Mouse (Mus musculus): ENCODE results near the gene Scarb1.

Scarb1 gene

DNA sequence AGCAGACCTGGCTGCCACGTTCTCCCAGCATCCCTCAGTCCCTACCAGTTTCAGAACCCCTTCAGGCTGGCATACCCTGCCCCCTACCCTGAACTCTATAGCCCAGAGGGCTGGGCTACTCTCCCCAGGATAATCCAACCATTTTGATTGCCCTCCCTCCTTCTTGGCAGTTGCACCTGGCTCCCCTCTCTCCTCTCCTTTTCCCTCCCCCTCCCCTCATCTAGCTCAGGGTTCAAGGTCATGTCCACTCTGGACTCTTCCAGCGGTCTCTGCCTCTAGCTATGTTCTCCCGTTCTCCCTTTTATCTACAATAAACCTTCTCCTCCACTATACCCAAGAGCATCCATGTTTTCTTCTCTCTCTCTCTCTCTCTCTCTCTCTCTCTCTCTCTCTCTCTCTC lies 9.1 kb downstream of the Scarb1 start:
- DNase-seq (ENCODE audit: low spot score): no peak

DNA sequence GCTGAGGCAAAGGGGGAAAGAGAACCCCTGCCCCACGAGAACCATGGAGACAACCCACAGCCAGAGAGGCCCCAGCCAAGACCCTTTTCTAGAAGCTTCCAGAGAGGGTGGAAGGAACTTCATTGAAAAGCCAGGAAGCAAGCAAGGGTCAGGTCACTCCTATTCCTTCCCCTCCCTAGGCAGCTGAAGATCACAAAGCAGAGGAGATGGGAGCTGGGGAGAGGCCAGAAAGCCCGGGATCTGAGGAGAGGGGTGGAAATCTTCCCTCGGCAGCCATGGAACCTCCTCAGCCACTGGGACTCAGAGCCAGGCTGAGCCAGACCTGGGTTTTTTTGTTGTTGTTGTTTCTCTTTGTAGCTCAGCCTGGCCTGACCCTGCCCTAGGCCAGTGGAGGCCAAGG lies 9.8 kb downstream of the Scarb1 start:
- DNase-seq (ENCODE audit: low spot score): no peak

DNA sequence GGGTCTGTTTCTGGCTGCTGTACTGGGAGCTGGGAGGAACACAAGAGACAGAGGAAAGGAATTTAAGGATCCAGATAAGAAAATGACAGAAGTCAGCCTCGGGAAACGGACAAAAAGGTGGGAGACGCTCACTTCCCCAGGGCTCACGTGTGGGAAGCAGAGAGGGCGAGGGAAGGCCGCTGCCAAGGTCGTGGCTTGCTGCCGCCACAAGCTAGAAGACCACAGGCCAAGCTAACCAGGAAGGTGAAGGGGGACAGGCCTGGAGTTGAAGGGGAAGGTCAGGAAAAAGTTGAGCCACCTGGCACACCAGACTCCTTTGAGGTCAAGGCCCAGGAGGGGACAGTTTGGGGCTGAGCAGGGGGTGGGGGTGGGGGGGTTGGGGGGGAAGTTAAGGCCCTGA lies 10.2 kb downstream of the Scarb1 start:
- no peak for DNase-seq (ENCODE audit: low spot score)

DNA sequence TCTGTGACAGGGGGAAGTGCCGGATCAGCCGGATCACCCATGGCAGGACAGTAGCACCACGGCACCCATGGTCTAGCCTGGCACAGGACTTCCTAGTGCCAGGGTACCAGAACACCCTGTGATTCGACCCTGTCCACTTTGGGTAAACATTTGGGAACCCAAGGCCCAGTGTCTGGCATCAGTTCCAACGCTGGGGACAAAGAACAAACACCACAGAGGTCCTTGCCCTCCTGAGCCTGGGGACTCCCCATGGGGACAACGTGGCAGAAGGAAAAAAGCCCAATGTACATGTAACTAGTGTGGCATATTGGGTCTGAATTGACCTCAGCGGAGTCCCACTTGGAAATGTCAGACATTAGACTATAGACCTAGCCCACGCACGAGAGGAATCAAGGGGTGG lies 10.7 kb downstream of the Scarb1 start:
- no peak for DNase-seq (ENCODE audit: low spot score)

DNA sequence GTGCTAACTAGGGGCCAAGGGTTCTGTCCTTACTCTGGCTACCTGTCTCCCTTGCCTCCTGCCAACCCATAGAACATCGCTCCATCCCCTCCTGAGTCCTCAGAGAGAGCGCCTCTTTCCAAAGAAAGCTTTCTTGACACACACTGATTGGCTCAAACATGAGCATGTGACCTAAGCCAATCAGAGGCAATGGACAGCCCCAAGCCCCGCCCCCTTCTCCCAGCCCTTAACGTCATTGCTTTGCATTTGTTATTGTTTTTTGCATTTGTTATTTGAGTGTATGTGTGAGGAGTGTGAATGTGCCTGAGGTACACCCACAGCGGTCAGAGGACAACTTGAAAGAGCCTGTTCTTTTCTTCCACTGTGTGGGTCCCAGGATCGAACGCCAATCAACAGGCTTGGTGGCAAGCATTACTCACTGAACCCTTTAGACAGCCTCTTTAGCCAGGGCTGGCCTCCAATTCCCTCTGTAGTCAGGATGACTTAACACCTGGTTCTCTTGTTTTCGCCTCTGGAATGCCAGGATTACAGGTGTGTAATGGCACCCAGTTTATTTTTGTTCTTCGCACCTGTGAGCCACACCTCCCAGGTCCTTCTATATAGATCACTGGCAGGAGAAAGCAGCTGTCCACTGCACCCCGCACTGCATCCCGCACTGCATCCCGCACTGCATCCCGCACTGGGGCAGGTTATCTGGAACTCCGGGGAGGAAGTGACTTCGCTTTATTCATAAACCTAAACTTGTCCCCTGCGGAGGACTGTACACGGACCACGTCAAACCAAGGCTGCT lies 13.1 kb downstream of the Scarb1 start:
- no peak for DNase-seq (ENCODE audit: low spot score)

DNA sequence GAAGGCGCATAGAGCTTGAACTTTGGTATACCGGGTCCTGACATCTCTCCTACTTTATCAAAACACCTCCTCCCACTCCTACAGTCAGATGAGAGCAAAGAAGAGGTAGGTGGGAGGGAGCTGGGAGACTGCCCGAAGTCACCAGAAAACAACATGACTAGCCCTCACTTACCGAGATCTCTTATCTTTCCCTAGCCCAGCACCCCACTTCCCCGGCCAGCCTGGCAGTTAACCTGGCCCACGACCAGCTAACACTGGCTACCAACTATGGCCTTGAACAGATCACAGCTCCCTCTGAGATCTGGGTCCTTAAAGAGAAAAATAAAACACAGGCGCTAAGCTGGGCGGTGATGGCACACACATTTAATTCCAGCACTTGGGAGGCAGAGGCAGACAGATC lies 14.5 kb downstream of the Scarb1 start:
- no peak for DNase-seq (ENCODE audit: low spot score)

DNA sequence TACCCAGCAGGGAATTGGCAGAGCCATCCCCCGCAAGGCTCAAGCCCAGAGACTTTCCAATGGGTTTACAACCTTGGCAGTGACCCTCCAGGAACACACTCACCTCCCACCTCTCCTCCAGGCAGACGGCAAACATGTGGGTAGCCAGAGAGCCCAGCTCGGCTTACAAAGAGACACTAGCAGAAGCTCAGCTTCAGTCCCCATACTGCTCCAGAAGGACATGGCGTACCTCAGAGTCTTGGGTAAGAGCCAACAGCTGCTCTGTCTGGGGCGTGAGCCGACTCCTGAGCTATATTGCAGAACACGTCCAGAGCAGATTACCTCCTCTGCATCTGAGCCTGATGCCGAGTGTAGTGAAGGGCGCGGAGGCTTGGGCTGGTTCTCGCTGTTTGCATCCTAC lies 15.0 kb downstream of the Scarb1 start:
- DNase-seq (ENCODE audit: low spot score): no peak

DNA sequence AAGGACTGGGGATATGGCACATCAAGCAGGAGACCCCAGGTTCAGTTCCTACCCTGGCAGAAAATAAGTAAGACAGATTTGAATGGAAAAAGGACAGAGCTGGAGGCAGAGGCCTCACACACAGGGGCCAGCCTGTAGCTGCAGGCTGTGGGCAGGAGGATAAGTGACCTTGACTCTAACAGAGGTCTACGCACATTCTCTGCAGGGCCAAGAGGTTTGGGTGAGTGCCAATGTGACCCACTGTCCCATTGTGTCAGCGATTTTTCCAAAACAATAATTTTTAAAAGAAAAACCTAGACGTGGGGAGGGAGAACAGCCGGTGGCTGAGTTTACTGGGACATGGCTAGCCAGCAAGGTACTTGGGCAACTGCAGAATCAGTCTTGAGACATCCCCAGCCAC lies 15.6 kb downstream of the Scarb1 start:
- no peak for DNase-seq (ENCODE audit: low spot score)

DNA sequence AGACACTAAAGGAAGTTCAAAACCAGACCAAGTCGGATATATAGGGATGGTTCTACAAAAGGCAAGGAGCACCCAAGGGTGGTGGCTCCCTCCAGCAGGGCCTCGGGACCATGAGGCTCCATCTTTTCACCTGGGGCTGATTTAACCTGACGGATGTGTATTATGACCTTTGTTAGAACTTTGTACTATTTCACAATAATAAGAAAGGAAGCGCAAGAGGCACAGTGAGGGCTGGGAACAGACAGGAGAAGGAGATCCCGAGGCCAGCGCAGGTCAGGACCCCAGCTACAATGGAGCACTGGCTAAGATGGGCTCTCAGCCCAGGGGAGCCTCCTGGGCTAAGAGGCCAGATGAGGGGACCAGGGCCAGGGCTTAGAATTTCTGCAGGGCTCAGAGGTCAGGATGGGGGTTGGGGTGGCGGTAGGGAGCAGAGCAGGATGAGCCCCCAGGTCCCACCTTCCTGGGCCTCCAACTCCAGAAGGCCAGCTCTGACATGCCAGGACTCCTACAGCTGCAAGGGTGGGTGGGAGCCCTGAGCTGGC lies 16.9 kb downstream of the Scarb1 start:
- no peak for DNase-seq (ENCODE audit: low spot score)

DNA sequence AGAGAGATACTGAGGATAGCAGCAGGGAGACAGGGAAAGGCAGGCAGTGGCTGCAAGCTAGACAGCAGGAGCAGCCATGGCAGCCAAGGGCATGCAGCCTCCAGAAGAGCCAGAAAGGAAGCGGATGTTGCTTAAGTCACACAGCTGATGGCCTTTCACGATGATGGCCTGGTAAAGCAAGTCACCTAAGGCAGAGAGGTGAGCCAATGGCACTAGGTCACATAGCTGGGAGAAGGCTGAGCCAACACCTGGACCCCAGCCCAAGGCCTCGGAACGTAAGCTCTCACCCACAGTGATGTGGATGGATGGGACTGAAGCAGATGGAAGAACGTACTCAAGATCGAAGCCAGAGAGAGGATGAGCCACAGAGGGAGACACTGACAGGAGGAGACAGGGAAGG lies 17.8 kb downstream of the Scarb1 start:
- no peak for DNase-seq (ENCODE audit: low spot score)

DNA sequence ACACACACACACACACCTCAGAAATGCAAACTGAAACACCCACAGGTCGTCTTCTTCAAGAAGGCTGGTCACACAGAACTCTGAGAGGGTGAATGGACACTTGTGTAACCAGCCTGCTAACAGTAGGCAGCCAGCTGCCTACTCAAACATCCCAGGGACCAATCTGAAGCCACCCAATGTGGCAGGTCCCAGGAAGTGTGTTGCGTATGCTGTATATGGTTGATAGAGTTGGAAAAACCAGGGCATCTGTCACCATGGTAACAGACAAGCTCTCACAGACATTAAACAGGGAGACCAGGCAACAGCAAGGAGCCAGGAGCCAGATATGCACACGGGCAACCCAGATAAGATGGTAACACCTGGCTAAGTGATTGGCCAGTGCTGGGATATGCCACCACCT lies 19.1 kb downstream of the Scarb1 start:
- DNase-seq (ENCODE audit: low spot score): no peak

DNA sequence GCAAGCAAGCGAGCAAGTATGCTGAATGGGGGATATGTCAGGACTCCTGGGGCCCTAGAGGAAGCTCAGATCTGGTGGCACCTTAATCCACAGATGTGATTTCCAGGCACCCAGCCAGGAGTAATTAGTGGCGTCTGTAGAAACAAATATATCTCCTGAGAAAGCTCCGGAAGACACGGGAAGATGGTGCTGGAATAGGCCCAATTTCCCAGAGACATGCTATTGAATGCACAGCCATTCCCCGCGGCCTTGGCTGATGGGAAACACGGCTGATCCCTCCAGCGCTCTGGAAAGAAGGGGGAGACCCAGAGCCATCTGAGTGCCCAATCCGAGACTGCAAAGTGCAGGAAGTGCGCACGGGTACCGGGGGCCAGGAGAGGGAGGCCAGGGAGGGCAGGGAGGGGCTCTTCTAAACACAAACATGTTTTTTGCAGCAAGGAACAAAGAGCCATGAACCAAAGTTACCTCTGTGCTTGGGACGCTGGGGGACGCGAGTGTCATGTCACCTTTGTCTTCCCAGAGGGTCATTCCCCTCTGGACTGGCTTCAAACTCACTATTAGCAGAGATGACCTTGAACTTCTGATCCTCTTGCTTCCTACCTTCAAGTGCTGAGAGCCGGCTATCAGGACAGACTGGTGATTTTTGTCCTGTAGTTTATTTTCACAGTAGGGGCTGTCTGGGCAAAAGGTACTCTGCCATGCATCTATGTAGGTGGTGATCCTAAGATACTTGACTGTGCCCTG lies 21.7 kb downstream of the Scarb1 start:
- DNase-seq (ENCODE audit: low spot score): peak; percentile 70

DNA sequence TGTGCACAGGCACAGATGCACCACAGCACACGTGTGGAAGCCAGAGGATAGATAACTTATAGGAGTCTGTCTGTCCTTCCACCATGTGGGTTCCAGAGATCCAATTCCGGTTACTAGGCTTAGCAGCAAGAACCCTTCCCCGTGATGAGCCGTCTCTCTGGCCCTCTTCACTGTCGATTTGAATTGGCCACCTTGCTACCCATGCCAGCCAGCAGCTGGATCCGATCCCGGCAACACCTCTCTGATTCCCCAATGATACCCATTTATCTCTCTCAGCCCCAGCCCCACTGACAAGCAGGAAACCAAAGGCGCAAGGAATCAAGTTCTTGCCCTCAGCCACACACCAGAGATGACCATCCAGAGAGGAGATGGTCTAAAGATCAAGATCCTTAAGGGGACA lies 22.9 kb downstream of the Scarb1 start:
- no peak for DNase-seq (ENCODE audit: low spot score)

DNA sequence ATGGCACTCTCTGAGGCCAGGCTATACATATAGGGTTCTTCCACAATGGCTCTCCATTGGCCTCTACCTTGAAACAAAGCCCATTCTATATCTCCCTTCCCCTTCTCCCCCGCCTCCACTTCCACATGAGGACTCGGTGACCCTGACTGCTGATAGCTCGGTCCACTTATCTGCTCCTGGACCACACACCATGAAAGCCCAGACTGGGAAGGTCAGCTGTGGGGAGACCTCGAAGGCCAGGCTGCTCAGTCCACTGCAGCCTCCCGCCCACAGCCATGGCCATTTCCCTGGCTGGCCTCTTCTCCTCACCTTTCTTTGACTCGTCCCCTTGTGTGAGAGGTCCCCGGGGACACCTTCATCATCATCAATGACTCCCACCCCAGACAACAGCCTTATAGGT lies 23.6 kb downstream of the Scarb1 start:
- DNase-seq (ENCODE audit: low spot score): no peak

DNA sequence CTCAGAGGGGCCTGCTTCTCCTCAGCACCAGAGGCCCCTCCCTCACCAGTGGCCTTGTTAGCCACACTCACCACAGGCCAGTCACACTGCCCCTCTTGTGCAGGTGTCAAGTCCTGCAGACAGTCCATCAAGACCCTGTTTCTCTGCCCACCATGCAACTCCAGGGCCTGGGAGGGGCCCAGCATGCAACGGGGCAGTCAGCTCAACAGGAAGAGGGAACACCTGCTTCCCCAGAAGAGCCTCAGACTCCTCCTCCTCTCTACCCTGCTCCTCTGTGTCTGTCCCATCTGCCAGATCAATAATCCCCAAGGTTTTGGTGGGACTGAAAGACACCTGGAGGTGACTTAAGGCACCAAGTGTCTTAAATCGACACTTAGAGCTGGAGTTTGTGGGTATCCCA lies 24.1 kb downstream of the Scarb1 start:
- no peak for DNase-seq (ENCODE audit: low spot score)

DNA sequence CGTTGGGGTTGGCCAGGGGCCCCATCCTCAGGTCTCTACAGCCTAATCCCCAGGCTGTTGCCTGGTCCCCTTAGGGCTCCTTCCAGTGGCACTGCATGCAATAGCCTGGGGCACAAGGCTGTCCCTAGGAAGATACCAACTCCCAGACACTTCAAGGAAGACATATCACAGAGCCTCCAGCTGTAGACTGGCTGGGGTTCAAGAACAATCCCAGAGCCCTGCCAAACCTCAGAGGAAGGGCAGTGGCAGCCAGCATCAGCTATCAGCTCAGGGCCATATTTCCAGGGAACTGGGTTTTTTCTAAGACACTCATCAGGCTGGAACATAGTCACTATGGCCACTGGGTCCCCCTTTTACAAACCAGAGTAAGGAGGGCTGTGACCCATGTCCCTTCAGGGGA lies 25.8 kb downstream of the Scarb1 start:
- DNase-seq (ENCODE audit: low spot score): no peak

DNA sequence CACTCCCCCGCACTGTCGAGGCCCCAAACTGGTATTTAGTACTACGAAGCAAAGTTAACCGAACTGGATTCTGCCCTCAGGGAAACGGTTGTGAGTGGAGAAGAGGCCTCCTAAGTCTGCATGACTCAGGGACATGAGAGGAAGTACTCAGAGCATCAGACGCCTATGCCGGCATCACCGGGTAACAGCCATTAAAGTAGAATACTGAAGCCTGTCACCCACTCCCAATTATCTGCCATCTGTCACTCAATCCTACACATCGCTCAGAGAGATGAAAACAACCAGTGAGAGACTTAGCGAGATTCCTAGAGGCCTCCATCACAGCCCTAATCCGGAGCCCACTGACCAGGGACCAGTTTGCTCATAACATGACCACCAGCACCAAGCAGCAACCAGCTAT lies 26.9 kb downstream of the Scarb1 start:
- no peak for DNase-seq (ENCODE audit: low spot score)

DNA sequence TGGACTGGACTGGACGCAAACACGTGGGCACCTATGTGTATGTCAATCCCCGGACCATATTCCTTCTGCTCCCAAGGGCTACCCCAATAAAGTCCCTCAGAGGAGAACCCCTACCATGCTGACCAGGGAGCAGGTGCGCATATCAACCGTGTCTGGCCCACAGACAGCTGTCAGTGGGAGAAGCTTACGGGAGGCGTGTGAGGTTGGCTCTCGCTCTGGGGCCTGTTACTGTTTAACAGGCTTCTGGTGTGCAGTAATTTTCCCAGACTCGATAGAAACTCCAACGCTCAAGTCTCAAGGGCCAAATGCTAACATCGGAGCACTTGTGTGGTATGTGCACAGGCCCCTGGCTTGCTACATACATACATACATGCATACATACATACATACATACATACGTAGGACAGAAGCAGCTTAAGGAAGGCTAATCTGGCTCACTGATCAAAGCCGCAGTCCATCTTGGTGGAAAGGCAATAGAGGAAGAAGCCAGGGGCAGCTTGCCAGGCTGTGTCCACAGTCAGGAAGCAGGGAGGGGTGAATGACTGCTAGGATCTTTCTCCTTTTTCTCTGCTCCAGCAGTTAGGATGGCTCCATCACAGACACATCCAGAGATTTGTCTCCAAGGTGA lies 27.8 kb downstream of the Scarb1 start:
- no peak for DNase-seq (ENCODE audit: low spot score)

DNA sequence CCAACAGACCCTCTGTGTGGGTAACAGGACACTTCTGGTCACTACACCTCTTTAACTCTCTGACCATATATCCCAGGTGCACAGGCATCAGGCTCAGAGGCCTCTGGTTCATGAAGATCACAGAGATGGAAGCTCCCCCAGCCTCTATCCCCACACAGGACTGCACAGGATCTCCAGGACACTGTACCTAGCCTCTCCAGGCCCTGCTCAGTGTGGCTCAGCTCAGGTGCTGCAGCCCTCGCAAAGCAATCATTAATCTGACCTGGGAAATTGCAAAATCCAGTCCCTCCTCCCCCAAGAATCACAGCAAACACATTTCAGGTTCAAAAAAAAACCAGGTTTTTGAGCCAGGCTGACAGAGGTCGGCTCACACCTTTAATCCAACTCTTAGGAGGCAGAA lies 29.9 kb downstream of the Scarb1 start:
- DNase-seq (ENCODE audit: low spot score): no peak

DNA sequence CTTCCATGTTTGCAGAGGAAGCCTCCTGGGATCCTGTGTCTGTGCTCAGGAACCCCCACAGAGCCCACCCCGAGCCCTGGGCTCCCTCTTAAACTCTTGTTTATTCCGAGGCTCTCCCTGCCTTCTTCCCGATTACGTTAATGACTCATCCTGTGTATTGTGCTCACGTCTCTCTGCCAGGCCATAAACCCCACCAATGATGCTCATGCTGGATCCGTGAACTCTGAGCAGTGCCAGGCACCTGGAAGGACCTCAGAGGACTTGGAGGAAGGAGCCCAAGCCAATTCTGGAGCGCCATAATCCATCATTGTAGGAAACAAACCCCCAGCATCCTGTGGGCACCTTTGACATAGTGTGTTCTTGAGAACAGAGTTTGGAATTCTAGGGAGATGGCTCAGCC lies 31.7 kb downstream of the Scarb1 start:
- DNase-seq (ENCODE audit: low spot score): peak; percentile 46

DNA sequence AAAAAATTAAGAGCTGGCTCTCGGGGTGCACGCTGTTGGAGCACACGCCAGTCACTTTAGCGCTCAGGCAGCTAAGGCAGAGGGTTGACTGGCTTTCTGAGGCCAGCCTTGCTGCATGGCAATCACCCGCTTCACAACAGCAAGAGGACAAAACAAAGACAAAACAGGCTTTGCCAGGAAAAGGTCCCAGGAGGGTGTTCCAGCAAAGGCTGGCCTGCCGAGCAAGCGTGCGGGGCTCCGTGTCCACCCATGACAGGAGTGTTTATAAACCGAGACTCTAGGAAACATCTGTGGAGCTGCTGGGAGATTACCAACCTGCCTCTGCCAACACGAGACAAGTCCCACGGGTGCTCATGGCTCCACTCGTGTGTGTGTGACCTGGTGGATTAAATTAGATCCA lies 34.1 kb downstream of the Scarb1 start:
- peak; percentile 42 for DNase-seq (ENCODE audit: low spot score)

DNA sequence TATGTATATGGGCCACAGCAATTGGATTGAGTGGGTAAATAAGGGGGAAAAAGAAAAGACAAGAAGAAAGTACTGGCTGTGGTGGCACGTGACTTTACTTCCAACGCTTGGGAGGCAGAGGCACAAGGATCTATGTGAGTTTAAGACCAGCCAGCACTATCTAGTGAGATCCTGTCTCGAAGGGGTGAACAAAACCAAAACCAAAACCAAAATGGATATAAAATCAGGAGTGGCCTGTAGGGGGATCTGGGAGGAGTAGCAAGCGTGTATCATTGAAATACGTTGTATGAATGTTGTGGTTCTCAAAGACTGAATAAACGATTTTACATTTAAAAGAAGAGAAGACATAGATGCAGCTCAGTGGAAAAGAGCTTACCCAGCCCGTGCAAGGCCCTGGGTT lies 34.5 kb downstream of the Scarb1 start:
- no peak for DNase-seq (ENCODE audit: low spot score)

Measured in lung, postnatal 25 days (tissue).